Mouse (Mus musculus) gastrocnemius, postnatal 36 days (tissue): ENCODE results near the gene Ddx5. TPM values are rescaled to one million over a fixed set of nuclear protein-coding genes. Genes with fewer than 3 reads are reported as not detected.
"Not testable (repeated sequence)": the region's sequence is repeated elsewhere in the genome, so short reads cannot be mapped to it uniquely, and the experiment has no call there.

Source experiments
- DNase-seq, 2 experiments: peaks; one replicate each; pipeline ENCODE4 v3.0.0; 2022
- intact Hi-C: fragments of 180-260 bp; cut with DNase I; formaldehyde crosslinking; loops from one replicate; pipeline ENCODE4 v1.15.1; 2025
- total RNA-seq, 2 experiments: library from RNA; stranded (reverse); gene quantifications; 2 replicates each; pipeline ENCODE4 v1.2.3; 2021

Ddx5 gene
- total RNA-seq, 2 experiments from 2014 or later: 185 to 233 TPM

GRCm38 (mm10) chr11:106766611-106767162 is 22.3 kb downstream of the Ddx5 start:
- DNase-seq: no peak
- intact Hi-C loops: no loop called here

- intact Hi-C loops: no loop called here
- DNase-seq: no peak
These were observed 26.2 kb downstream of the Ddx5 start for GRCm38 (mm10) chr11:106762800-106763185.

- intact Hi-C loops: no loop called here
- no peak for DNase-seq
These were observed 26.7 kb downstream of the Ddx5 start for GRCm38 (mm10) chr11:106762139-106762799.

- intact Hi-C loops: no loop called here
- no peak for DNase-seq
These were observed 28.5 kb downstream of the Ddx5 start for GRCm38 (mm10) chr11:106760511-106760910.

- intact Hi-C loops: no loop called here
- no peak for DNase-seq
These were observed 30.0 kb downstream of the Ddx5 start for GRCm38 (mm10) chr11:106759028-106759427.

- DNase-seq: no peak
These were observed 33.4 kb downstream of the Ddx5 start for GRCm38 (mm10) chr11:106755583-106755982.

GRCm38 (mm10) chr11:106753314-106753713 is 35.7 kb downstream of the Ddx5 start:
- intact Hi-C loops: no loop called here
- no peak for DNase-seq

More at GRCm38 (mm10) chr11:106755583-106755982, 33.4 kb downstream of the Ddx5 start:
- intact Hi-C loops: no loop called here

GRCm38 (mm10) chr11:106752103-106752502 is 36.9 kb downstream of the Ddx5 start:
- no peak for DNase-seq
- intact Hi-C loops: no loop called here

- no peak for DNase-seq
- intact Hi-C loops: no loop called here
These were observed 37.7 kb downstream of the Ddx5 start, which contains the start of gene Milr1 for GRCm38 (mm10) chr11:106751039-106752018. Gene Milr1, plus strand, starts transcription at chr11:106751226.

- intact Hi-C loops: no loop called here
These were observed 38.7 kb downstream of the Ddx5 start, which contains the start of gene Pecam1 for GRCm38 (mm10) chr11:106750121-106750751. Gene Pecam1, minus strand, starts transcription at chr11:106750628.

GRCm38 (mm10) chr11:106749557-106750120 is 39.3 kb downstream of the Ddx5 start:
- intact Hi-C loops, DNase-seq: not testable (repeated sequence)

More at GRCm38 (mm10) chr11:106750121-106750751, 38.7 kb downstream of the Ddx5 start, which contains the start of gene Pecam1:
- no peak for DNase-seq

GRCm38 (mm10) chr11:106744949-106745348 is 44.0 kb downstream of the Ddx5 start:
- intact Hi-C loops: loop anchor here (5.0 kb wide), 1 partner anchor 63 kb away; no protein-coding TSS in a partner anchor
- no peak for DNase-seq

GRCm38 (mm10) chr11:106742388-106742841 is 46.6 kb downstream of the Ddx5 start:
- no peak for DNase-seq

GRCm38 (mm10) chr11:106741826-106742225 is 47.2 kb downstream of the Ddx5 start:
- intact Hi-C loops: loop anchor here (5.0 kb wide), 1 partner anchor 60 kb away; no protein-coding TSS in a partner anchor

More at GRCm38 (mm10) chr11:106742388-106742841, 46.6 kb downstream of the Ddx5 start:
- intact Hi-C loops: loop anchor here (5.0 kb wide), 1 partner anchor 60 kb away; no protein-coding TSS in a partner anchor

GRCm38 (mm10) chr11:106741232-106741631 is 47.8 kb downstream of the Ddx5 start:
- DNase-seq: no peak
- intact Hi-C loops: loop anchor here (5.0 kb wide), 1 partner anchor 59 kb away; no protein-coding TSS in a partner anchor

More at GRCm38 (mm10) chr11:106741826-106742225, 47.2 kb downstream of the Ddx5 start:
- no peak for DNase-seq

GRCm38 (mm10) chr11:106740724-106741123 is 48.3 kb downstream of the Ddx5 start:
- DNase-seq: not testable (repeated sequence)
- intact Hi-C loops: loop anchor here (5.0 kb wide), 1 partner anchor 58 kb away; no protein-coding TSS in a partner anchor

- intact Hi-C loops: loop anchor here (1.0 to 5.0 kb wide), 2 partner anchors 37 to 92 kb away; no protein-coding TSS in a partner anchor
- DNase-seq: no peak
These were observed 49.9 kb downstream of the Ddx5 start for GRCm38 (mm10) chr11:106739116-106739515.

GRCm38 (mm10) chr11:106737178-106737621 is 51.8 kb downstream of the Ddx5 start:
- intact Hi-C loops: loop anchor here (5.0 kb wide), 1 partner anchor 35 kb away; no protein-coding TSS in a partner anchor
- peak; percentile 25 to 27 for DNase-seq

GRCm38 (mm10) chr11:106736614-106737013 is 52.4 kb downstream of the Ddx5 start:
- no peak for DNase-seq
- intact Hi-C loops: loop anchor here (5.0 kb wide), 1 partner anchor 34 kb away; no protein-coding TSS in a partner anchor
